Mouse (Mus musculus) cerebellum, adult 9-11 months (tissue): Measurements from ENCODE around the gene Cdh13.

Experiments
- DNase-seq: peaks from one replicate; pipeline ENCODE4 v3.0.0; 2022

Cdh13 gene

GRCm38 (mm10) chr8:118830291-118830690, 546.8 kb downstream of the Cdh13 start:
- no peak for DNase-seq

- no peak for DNase-seq
Observed at GRCm38 (mm10) chr8:118831026-118831425, 547.5 kb downstream of the Cdh13 start.

GRCm38 (mm10) chr8:118838801-118839200, 555.3 kb downstream of the Cdh13 start:
- no peak for DNase-seq

- no peak for DNase-seq
Observed at GRCm38 (mm10) chr8:118845690-118846089, 562.2 kb downstream of the Cdh13 start.

GRCm38 (mm10) chr8:118848021-118848420, 564.5 kb downstream of the Cdh13 start:
- no peak for DNase-seq

- DNase-seq = peak; percentile 28
Observed at GRCm38 (mm10) chr8:118849515-118849914, 566.0 kb downstream of the Cdh13 start.

- peak; percentile 24 for DNase-seq
Observed at GRCm38 (mm10) chr8:118850381-118850780, 566.8 kb downstream of the Cdh13 start.

GRCm38 (mm10) chr8:118851361-118851760, 567.8 kb downstream of the Cdh13 start:
- DNase-seq = no peak

- no peak for DNase-seq
Observed at GRCm38 (mm10) chr8:118852861-118853260, 569.3 kb downstream of the Cdh13 start.

GRCm38 (mm10) chr8:118854656-118855055, 571.1 kb downstream of the Cdh13 start:
- DNase-seq = no peak

GRCm38 (mm10) chr8:118866332-118866731, 582.8 kb downstream of the Cdh13 start:
- DNase-seq = no peak

GRCm38 (mm10) chr8:118870711-118871110, 587.2 kb downstream of the Cdh13 start:
- no peak for DNase-seq

GRCm38 (mm10) chr8:118879939-118880825, 596.6 kb downstream of the Cdh13 start:
- peak; percentile 92 for DNase-seq

- DNase-seq = no peak
Observed at GRCm38 (mm10) chr8:118884296-118884695, 600.8 kb downstream of the Cdh13 start.

GRCm38 (mm10) chr8:118884988-118885387, 601.5 kb downstream of the Cdh13 start:
- no peak for DNase-seq

GRCm38 (mm10) chr8:118902402-118902801, 618.9 kb downstream of the Cdh13 start:
- no peak for DNase-seq

- DNase-seq = no peak
Observed at GRCm38 (mm10) chr8:118916513-118916912, 633.0 kb downstream of the Cdh13 start.

- no peak for DNase-seq
Observed at GRCm38 (mm10) chr8:118937412-118937811, 653.9 kb downstream of the Cdh13 start.

GRCm38 (mm10) chr8:118938025-118938424, 654.5 kb downstream of the Cdh13 start:
- no peak for DNase-seq

GRCm38 (mm10) chr8:118951766-118952741, 668.5 kb downstream of the Cdh13 start:
- no peak for DNase-seq

GRCm38 (mm10) chr8:118956109-118956508, 672.6 kb downstream of the Cdh13 start:
- DNase-seq = no peak

- DNase-seq = peak; percentile 88
Observed at GRCm38 (mm10) chr8:118961877-118962545, 678.5 kb downstream of the Cdh13 start.
